Mouse (Mus musculus) limb, embryonic 14.5 days (tissue): ENCODE results near the gene Tbc1d2. TPM values are rescaled to one million over a fixed set of nuclear protein-coding genes. Genes with fewer than 3 reads are reported as not detected.

Experiments used
- ATAC-seq: fragments of 200-750 bp; cut with Nextera tagmentation; 2 replicates; pipeline ENCODE4 v1.8.0; 2017; ENCODE audit warnings: low read depth, moderate number of reproducible peaks, moderate TSS enrichment; ENCODE audit not compliant: low FRiP score
- DNase-seq: peaks from one replicate; pipeline ENCODE4 v3.0.0-alpha.2; 2015; ENCODE audit warnings: low spot score
- H3K27ac ChIP-seq: fragments of 300-500 bp; sonication (generic); replicated peaks from 2 replicates; pipeline ENCODE4 v1.5.1; 2014; ENCODE audit warnings: low read depth, mild to moderate bottlenecking, low read length, moderate library complexity, mixed read lengths
- H3K27me3 ChIP-seq: fragments of 300-500 bp; sonication (generic); 2 replicates; pipeline ENCODE4 v1.6.1; 2014; ENCODE audit warnings: low read length, mixed read lengths; ENCODE audit not compliant: control insufficient read depth, insufficient read depth
- H3K36me3 ChIP-seq: fragments of 300-500 bp; sonication (generic); 2 replicates; pipeline ENCODE4 v1.6.1; 2014; ENCODE audit warnings: mild to moderate bottlenecking, low read length, moderate library complexity, mixed read lengths; ENCODE audit not compliant: control insufficient read depth, insufficient read depth
- H3K4me1 ChIP-seq: fragments of 300-500 bp; sonication (generic); 2 replicates; pipeline ENCODE4 v1.6.1; 2014; ENCODE audit warnings: antibody characterized with exemption, low read length, mixed read lengths; ENCODE audit not compliant: control insufficient read depth, insufficient read depth
- H3K4me2 ChIP-seq: fragments of 300-500 bp; sonication (generic); replicated peaks from 2 replicates; pipeline ENCODE4 v1.6.1; 2014; ENCODE audit warnings: low read depth, mild to moderate bottlenecking, low read length, moderate library complexity; ENCODE audit not compliant: severe bottlenecking
- H3K4me3 ChIP-seq: fragments of 300-500 bp; sonication (generic); replicated peaks from 2 replicates; pipeline ENCODE4 v1.5.1; 2014; ENCODE audit warnings: low read length
- H3K9ac ChIP-seq: fragments of 300-500 bp; sonication (generic); 2 replicates; pipeline ENCODE4 v1.6.1; 2014; ENCODE audit warnings: mild to moderate bottlenecking, low read depth, low read length, moderate library complexity; ENCODE audit not compliant: severe bottlenecking
- H3K9me3 ChIP-seq: fragments of 300-500 bp; sonication (generic); 2 replicates; pipeline ENCODE4 v1.6.1; 2016; ENCODE audit warnings: low read length; ENCODE audit not compliant: control insufficient read depth
- POLR2A ChIP-seq: fragments of 200-500 bp; IDR thresholded peaks from 2 replicates; pipeline ENCODE4 v1.8.0; 2012; ENCODE audit warnings: inconsistent platforms, mild to moderate bottlenecking, moderate library complexity, borderline replicate concordance; ENCODE audit not compliant: insufficient read depth, insufficient read length; ENCODE audit errors: extremely low read depth
- WGBS: fragments of 180-500 bp; shearing (Covaris S2); extraction: QIAGEN DNeasy Blood & Tissue Kit; methylation state at CpG from one replicate; pipeline ENCODE4 v1.1.7; 2014; 5-methylcytosine and 5-hydroxymethylcytosine counted together
- polyA plus RNA-seq, 2 experiments: library from polyadenylated mRNA; depleted of rRNA in 1 of 2; stranded (reverse) in 1 of 2; unstranded in 1 of 2; fragments of >200 nt; fragmentation: Nextera tagmentation in 1 of 2; extraction: Ambion mirVana in 1 of 2; gene quantifications; 2 replicates each; pipeline versions ENCODE4 v1.2.1 to v1.2.3; 2012 to 2014

The Tbc1d2 gene
- polyA plus RNA-seq, 2 experiments: 1.5 to 2.1 TPM

- Histone ChIP-seq H3K27me3 (0 out of 2 replicates have a peak, but pooled peaks cover 7% of the 10 kb centered on the region), H3K4me1 (peaks cover 8% of the 10 kb centered on the region), H3K27ac (no peak overlapping the region), H3K36me3 (no peaks in the 10 kb centered on the region), H3K9ac (no peak overlapping the region), H3K4me3 (no peak overlapping the region), H3K9me3 (no peaks in the 10 kb centered on the region), H3K4me2 (no peak overlapping the region)
- WGBS: 81% methylated on average over 10 of the region's 10 CpGs
- no peak for TF ChIP-seq POLR2A
- no peak for ATAC-seq
- no peak for DNase-seq
These were observed 24.9 kb downstream of the Tbc1d2 start for GRCm38 (mm10) chr4:46625101-46625500.

GRCm38 (mm10) chr4:46623007-46623406 lies 27.0 kb downstream of the Tbc1d2 start:
- Histone ChIP-seq H3K27me3 (0 out of 2 replicates have a peak, but pooled peaks cover 10% of the 10 kb centered on the region), H3K36me3 (no peaks in the 10 kb centered on the region), H3K27ac (no peak overlapping the region), H3K4me2 (no peak overlapping the region), H3K4me3 (no peak overlapping the region), H3K9me3 (no peaks in the 10 kb centered on the region), H3K4me1 (no peaks in the 10 kb centered on the region), H3K9ac (no peak overlapping the region)
- no peak for ATAC-seq
- DNase-seq: no peak
- 81% methylated on average over 5 of the region's 5 CpGs for WGBS
- no peak for TF ChIP-seq POLR2A

DNA sequence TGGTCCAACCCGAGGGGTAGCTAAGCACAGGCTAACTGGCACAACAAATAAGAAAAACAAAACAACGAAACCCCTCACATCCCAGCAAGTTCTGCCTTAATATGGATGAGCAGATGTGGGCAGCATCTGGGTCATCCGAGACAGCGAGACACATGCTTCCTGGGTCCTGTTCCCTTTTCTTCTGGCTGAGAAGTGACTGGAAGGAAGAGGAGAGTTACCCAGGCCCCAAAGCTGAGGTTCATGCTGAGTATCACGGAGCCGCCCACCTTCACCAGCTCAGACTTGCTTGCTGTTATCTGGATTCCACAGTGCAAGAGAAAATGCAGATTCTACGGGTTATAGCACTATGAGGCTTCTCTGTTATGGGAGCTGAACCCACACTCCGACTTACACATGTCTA lies 29.1 kb downstream of the Tbc1d2 start:
- Histone ChIP-seq H3K27ac (no peak overlapping the region), H3K9ac (no peak overlapping the region), H3K4me2 (no peak overlapping the region), H3K9me3 (no peaks in the 10 kb centered on the region), H3K4me3 (no peak overlapping the region), H3K27me3 (0 out of 2 replicates have a peak, but pooled peaks cover 10% of the 10 kb centered on the region), H3K4me1 (no peaks in the 10 kb centered on the region), H3K36me3 (no peaks in the 10 kb centered on the region)
- ATAC-seq (no peak), DNase-seq (no peak)
- TF ChIP-seq POLR2A: no peak
- 74% methylated on average over 8 of the region's 8 CpGs for WGBS

DNA sequence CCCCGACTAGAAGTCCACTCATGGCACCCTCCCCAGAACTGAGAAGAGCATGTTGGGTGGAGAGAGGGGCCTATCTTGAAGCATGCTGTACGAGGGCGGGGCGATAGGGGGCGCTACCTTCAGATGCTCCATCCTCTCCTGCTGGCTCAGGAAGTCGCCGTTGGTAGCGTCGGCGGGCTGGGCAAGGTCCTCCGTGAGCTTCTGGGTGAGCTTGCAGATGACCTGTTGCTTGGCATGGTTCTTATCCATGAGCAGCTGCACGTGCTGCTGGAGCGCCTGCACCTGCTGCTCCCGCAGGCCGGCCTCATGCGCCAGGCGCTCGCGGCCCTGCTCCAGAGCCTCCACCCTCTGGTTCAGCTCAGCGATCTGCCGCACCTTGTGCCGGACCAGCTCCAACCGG lies 29.7 kb downstream of the Tbc1d2 start:
- Histone ChIP-seq H3K27me3 (0 out of 2 replicates have a peak, but pooled peaks cover 10% of the 10 kb centered on the region), H3K9me3 (no peaks in the 10 kb centered on the region), H3K4me1 (no peaks in the 10 kb centered on the region), H3K27ac (no peak overlapping the region), H3K9ac (no peak overlapping the region), H3K4me3 (no peak overlapping the region), H3K4me2 (no peak overlapping the region), H3K36me3 (no peaks in the 10 kb centered on the region)
- no peak for DNase-seq
- TF ChIP-seq POLR2A: no peak
- whole genome bisulfite sequencing: 16% methylated on average over 16 of the region's 23 CpGs
- no peak for ATAC-seq

- no peak for TF ChIP-seq POLR2A
- no peaks in the 10 kb centered on the region for H3K4me1 ChIP-seq
- DNase-seq (no peak), ATAC-seq (no peak)
- no peak overlapping the region for H3K27ac ChIP-seq
- H3K9ac ChIP-seq: no peak overlapping the region
- no peaks in the 10 kb centered on the region; the same call in 1 of the 2 replicates for H3K36me3 ChIP-seq
- H3K4me3 ChIP-seq: no peak overlapping the region
- H3K9me3 ChIP-seq: no peaks in the 10 kb centered on the region
- no peak overlapping the region for H3K4me2 ChIP-seq
- H3K27me3 ChIP-seq: 0 out of 2 replicates have a peak, but pooled peaks cover 10% of the 10 kb centered on the region
- 63% methylated on average over 11 of the region's 11 CpGs for WGBS
These were observed 31.7 kb downstream of the Tbc1d2 start for GRCm38 (mm10) chr4:46618196-46618817.

- Histone ChIP-seq H3K27me3 (0 out of 2 replicates have a peak, but pooled peaks cover 10% of the 10 kb centered on the region), H3K27ac (no peak overlapping the region), H3K36me3 (no peaks in the 10 kb centered on the region; the same call in 1 of the 2 replicates), H3K9ac (no peak overlapping the region), H3K9me3 (no peaks in the 10 kb centered on the region), H3K4me3 (no peak overlapping the region), H3K4me2 (no peak overlapping the region), H3K4me1 (no peaks in the 10 kb centered on the region)
- TF ChIP-seq POLR2A: no peak
- ATAC-seq (no peak), DNase-seq (no peak)
- 73% methylated on average over 6 of the region's 6 CpGs for WGBS
These were observed 32.6 kb downstream of the Tbc1d2 start for GRCm38 (mm10) chr4:46617408-46617807.
